Mouse (Mus musculus): ENCODE measurements around the gene Usp49.
"Not testable (repeated sequence)": the region's sequence is repeated elsewhere in the genome, so short reads cannot be mapped to it uniquely, and the experiment has no call there.

Usp49 gene

GRCm38 (mm10) chr17:47609182-47609581 is 21.3 kb upstream of the Usp49 start:
- DNase-seq (ENCODE audit: low spot score in 2 of 2): no peak

- DNase-seq (ENCODE audit: low spot score in 2 of 2): peak; percentile 98
Measured at GRCm38 (mm10) chr17:47610849-47611660, 19.4 kb upstream of the Usp49 start, which contains the start of the genes Bysl, Med20 and Gm20517. Bysl (minus strand) TSS chr17:47611492. Med20 (plus strand) TSS chr17:47611582. Gm20517 (plus strand) TSS chr17:47611589.

- no peak for DNase-seq (ENCODE audit: low spot score in 2 of 2)
Measured at GRCm38 (mm10) chr17:47611661-47611982, 18.9 kb upstream of the Usp49 start.

GRCm38 (mm10) chr17:47614018-47614417 is 16.5 kb upstream of the Usp49 start:
- DNase-seq (ENCODE audit: low spot score in 2 of 2): no peak

GRCm38 (mm10) chr17:47616119-47616518 is 14.4 kb upstream of the Usp49 start:
- no peak for DNase-seq (ENCODE audit: low spot score in 2 of 2)

- DNase-seq (ENCODE audit: low spot score in 2 of 2): no peak
Measured at GRCm38 (mm10) chr17:47616652-47617051, 13.8 kb upstream of the Usp49 start.

GRCm38 (mm10) chr17:47617605-47618307 is 12.7 kb upstream of the Usp49 start:
- DNase-seq (ENCODE audit: low spot score in 2 of 2): no peak

GRCm38 (mm10) chr17:47618556-47619311 is 11.8 kb upstream of the Usp49 start:
- DNase-seq (ENCODE audit: low spot score in 2 of 2): no peak

- DNase-seq (ENCODE audit: low spot score in 2 of 2): no peak
Measured at GRCm38 (mm10) chr17:47622912-47623554, 7.5 kb upstream of the Usp49 start.

GRCm38 (mm10) chr17:47624572-47624971 is 5.9 kb upstream of the Usp49 start:
- DNase-seq (ENCODE audit: low spot score in 2 of 2): not testable (repeated sequence)

GRCm38 (mm10) chr17:47625088-47625487 is 5.4 kb upstream of the Usp49 start:
- DNase-seq (ENCODE audit: low spot score in 2 of 2): no peak

- no peak for DNase-seq (ENCODE audit: low spot score in 2 of 2)
Measured at GRCm38 (mm10) chr17:47626031-47626430, 4.5 kb upstream of the Usp49 start.

GRCm38 (mm10) chr17:47627791-47628190 is 2.7 kb upstream of the Usp49 start:
- DNase-seq (ENCODE audit: low spot score in 2 of 2): no peak

GRCm38 (mm10) chr17:47628851-47629676 is 1.4 kb upstream of the Usp49 start:
- DNase-seq (ENCODE audit: low spot score in 2 of 2): peak; percentile 89 to 93

- peak; percentile 27 to 38 for DNase-seq (ENCODE audit: low spot score in 2 of 2)
Measured at GRCm38 (mm10) chr17:47629717-47630677, 493 bp upstream of the Usp49 start.

- no peak for DNase-seq (ENCODE audit: low spot score in 2 of 2)
Measured at GRCm38 (mm10) chr17:47632181-47632840, 1.8 kb downstream of the Usp49 start.

- DNase-seq (ENCODE audit: low spot score in 2 of 2): no peak
Measured at GRCm38 (mm10) chr17:47633999-47634770, 3.7 kb downstream of the Usp49 start.

GRCm38 (mm10) chr17:47642992-47643391 is 12.5 kb downstream of the Usp49 start:
- no peak for DNase-seq (ENCODE audit: low spot score in 2 of 2)
